Mouse (Mus musculus) brain, embryonic 14.5 days (tissue): ENCODE measurements around the gene Ccdc162.

Experiments used
- CTCF ChIP-seq: fragments of 200-500 bp; IDR thresholded peaks from 2 replicates; pipeline ENCODE4 v1.5.1; 2012; ENCODE audit warnings: inconsistent platforms, mild to moderate bottlenecking, moderate library complexity, borderline replicate concordance; ENCODE audit not compliant: insufficient read depth, insufficient read length; ENCODE audit errors: extremely low read depth
- POLR2A ChIP-seq: fragments of 200-500 bp; IDR thresholded peaks from 2 replicates; pipeline ENCODE4 v1.6.1; 2012; ENCODE audit warnings: mild to moderate bottlenecking, inconsistent platforms, borderline replicate concordance; ENCODE audit not compliant: poor library complexity, insufficient read depth, insufficient read length, severe bottlenecking; ENCODE audit errors: extremely low read depth

GRCm38 (mm10) chr10:41609475-41609874, 107.0 kb downstream of the Ccdc162 start:
- TF ChIP-seq CTCF (no peak), POLR2A (no peak)
